Mouse (Mus musculus): ENCODE measurements around the gene Astl. TPM values are rescaled to one million over a fixed set of nuclear protein-coding genes. Genes with fewer than 3 reads are reported as not detected.

The Astl gene
- polyA plus RNA-seq, 1 experiment, result 0.01 TPM

DNA sequence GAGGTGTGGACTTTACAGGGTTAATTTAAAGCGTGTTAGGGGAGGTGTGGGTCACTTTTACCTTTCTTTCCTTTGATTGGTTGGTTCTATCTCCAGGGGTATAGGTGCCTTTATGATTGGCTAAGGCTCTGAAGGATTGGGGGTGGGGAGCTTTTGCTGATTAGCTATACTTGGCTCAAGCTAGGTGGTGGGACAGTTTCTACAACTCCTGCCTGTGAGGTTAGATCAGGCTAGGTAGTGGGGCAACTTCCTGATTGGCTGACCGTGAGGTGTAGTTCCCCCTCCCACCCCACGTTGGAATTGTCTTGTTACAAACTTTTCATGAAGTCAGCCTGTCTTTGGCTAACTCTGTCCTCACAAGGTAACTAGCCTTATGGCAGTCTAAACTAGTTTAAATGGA, 31.3 kb upstream of the Astl start:
- no peaks in the 10 kb centered on the region for H3K36me3 ChIP-seq (ENCODE audit: control insufficient read depth, insufficient read depth)
- H3K79me2 ChIP-seq (ENCODE audit: control insufficient read depth, insufficient read depth), result no peaks in the 10 kb centered on the region
- no peak overlapping the region for H3K4me2 ChIP-seq (ENCODE audit: low read depth)
- no peaks in the 10 kb centered on the region for H3K27me3 ChIP-seq (ENCODE audit: control insufficient read depth, insufficient read depth, insufficient read length)
- H3ac ChIP-seq (ENCODE audit: control insufficient read depth, insufficient read length), result no peak overlapping the region
- no peak overlapping the region for H3K4me3 ChIP-seq
- TF ChIP-seq MYOD1 (IDR thresholded peaks at IDR 0.05; ENCODE audit: control insufficient read depth in 1 of 3, insufficient read length in 2 of 3, low read depth in 2 of 3) (no peak), MYOG (IDR thresholded peaks at IDR 0.05; ENCODE audit: control insufficient read depth in 1 of 3, insufficient read depth in 1 of 3, insufficient read length in 2 of 3, low read depth in 2 of 3) (no peak), MAX (IDR thresholded peaks at IDR 0.05; ENCODE audit: low read depth) (no peak), CEBPB (IDR thresholded peaks at IDR 0.05; ENCODE audit: insufficient read depth, poor library complexity, severe bottlenecking) (no peak)

DNA sequence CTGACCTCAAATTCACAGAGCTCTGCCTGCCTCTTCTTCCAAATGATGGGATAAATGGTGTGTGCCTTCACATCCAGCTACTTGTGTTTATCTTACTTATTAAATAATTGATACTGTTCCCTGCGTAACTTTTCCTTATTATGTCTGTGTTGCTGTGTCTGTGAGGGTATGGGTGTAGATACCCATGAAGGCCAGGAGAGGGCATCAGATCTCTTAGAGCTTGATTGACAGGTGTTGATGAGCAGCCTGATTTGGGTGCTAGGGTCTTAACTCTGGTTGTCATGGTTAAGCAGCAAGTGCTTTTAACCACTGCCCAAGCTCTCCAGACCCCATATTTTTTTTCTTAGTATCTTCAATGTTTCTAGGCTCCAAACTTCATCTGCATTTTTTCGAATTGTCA, 29.8 kb upstream of the Astl start:
- H3ac ChIP-seq (ENCODE audit: control insufficient read depth, insufficient read length), result no peak overlapping the region
- no peak overlapping the region for H3K4me2 ChIP-seq (ENCODE audit: low read depth)
- TF ChIP-seq CEBPB (IDR thresholded peaks at IDR 0.05; ENCODE audit: insufficient read depth, poor library complexity, severe bottlenecking) (no peak), TCF12 (IDR thresholded peaks at IDR 0.05; ENCODE audit: insufficient read depth, poor library complexity, severe bottlenecking) (no peak), MYOD1 (IDR thresholded peaks at IDR 0.05; ENCODE audit: control insufficient read depth in 1 of 3, insufficient read length in 2 of 3, low read depth in 2 of 3) (no peak), TCF3 (IDR thresholded peaks at IDR 0.05; ENCODE audit: insufficient read length, low read depth) (no peak), MYOG (IDR thresholded peaks at IDR 0.05; ENCODE audit: control insufficient read depth in 1 of 3, insufficient read depth in 1 of 3, insufficient read length in 2 of 3, low read depth in 2 of 3) (no peak), POLR2AphosphoS2 (IDR thresholded peaks at IDR 0.05; ENCODE audit: insufficient read length, low read depth) (no peak), SRF (IDR thresholded peaks at IDR 0.05; ENCODE audit: control insufficient read depth, insufficient read length, low read depth) (no peak), MAX (IDR thresholded peaks at IDR 0.05; ENCODE audit: low read depth) (no peak), USF1 (IDR thresholded peaks at IDR 0.05; ENCODE audit: low read depth) (no peak), REST (IDR thresholded peaks at IDR 0.05; ENCODE audit: insufficient read depth, insufficient read length) (no peak), E2F4 (IDR thresholded peaks at IDR 0.05; ENCODE audit: insufficient read depth) (no peak), POLR2A (IDR thresholded peaks at IDR 0.05; ENCODE audit: insufficient read length, low read depth) (no peak)

DNA sequence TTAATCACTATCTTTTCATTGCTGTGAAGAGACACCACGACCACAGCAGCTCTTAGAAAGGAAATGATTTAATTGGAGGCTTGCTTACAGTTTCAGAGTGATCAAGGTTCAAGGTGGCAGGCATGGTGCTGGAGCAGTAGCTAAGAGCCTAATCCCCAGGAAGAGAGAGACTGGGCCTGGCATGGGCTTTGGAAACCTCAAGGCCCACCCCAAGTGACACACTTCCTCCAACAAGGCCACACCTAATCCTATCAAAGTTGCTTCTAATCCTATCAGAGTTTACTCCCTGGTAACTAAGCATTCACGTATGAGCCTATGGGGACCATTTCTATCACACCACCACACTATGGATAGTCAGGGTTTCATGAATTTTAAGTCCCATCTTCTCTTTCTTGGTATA, 28.2 kb upstream of the Astl start:
- no peak overlapping the region for H3ac ChIP-seq (ENCODE audit: control insufficient read depth, insufficient read length)
- no peaks in the 10 kb centered on the region for H3K36me3 ChIP-seq (ENCODE audit: control insufficient read depth, insufficient read depth)
- H3K4me3 ChIP-seq, result no peak overlapping the region
- TF ChIP-seq E2F4 (IDR thresholded peaks at IDR 0.05; ENCODE audit: insufficient read depth) (no peak), MYOG (IDR thresholded peaks at IDR 0.05; ENCODE audit: control insufficient read depth in 1 of 3, insufficient read depth in 1 of 3, insufficient read length in 2 of 3, low read depth in 2 of 3) (no peak), POLR2A (IDR thresholded peaks at IDR 0.05; ENCODE audit: insufficient read length, low read depth) (no peak), SRF (IDR thresholded peaks at IDR 0.05; ENCODE audit: control insufficient read depth, insufficient read length, low read depth) (no peak), TCF12 (IDR thresholded peaks at IDR 0.05; ENCODE audit: insufficient read depth, poor library complexity, severe bottlenecking) (no peak), CEBPB (IDR thresholded peaks at IDR 0.05; ENCODE audit: insufficient read depth, poor library complexity, severe bottlenecking) (no peak), MAX (IDR thresholded peaks at IDR 0.05; ENCODE audit: low read depth) (no peak), POLR2AphosphoS2 (IDR thresholded peaks at IDR 0.05; ENCODE audit: insufficient read length, low read depth) (no peak), USF1 (IDR thresholded peaks at IDR 0.05; ENCODE audit: low read depth) (no peak), TCF3 (IDR thresholded peaks at IDR 0.05; ENCODE audit: insufficient read length, low read depth) (no peak)
- H3K27me3 ChIP-seq (ENCODE audit: control insufficient read depth, insufficient read depth, insufficient read length), result no peaks in the 10 kb centered on the region
- H3K79me2 ChIP-seq (ENCODE audit: control insufficient read depth, insufficient read depth), result no peaks in the 10 kb centered on the region
- no peak overlapping the region for H3K4me2 ChIP-seq (ENCODE audit: low read depth)

More for the DNA sequence above, 29.8 kb upstream of the Astl start:
- H3K27me3 ChIP-seq (ENCODE audit: control insufficient read depth, insufficient read depth, insufficient read length), result no peaks in the 10 kb centered on the region
- H3K79me2 ChIP-seq (ENCODE audit: control insufficient read depth, insufficient read depth), result no peaks in the 10 kb centered on the region
- H3K4me3 ChIP-seq, result no peak overlapping the region
- H3K36me3 ChIP-seq (ENCODE audit: control insufficient read depth, insufficient read depth), result no peaks in the 10 kb centered on the region

DNA sequence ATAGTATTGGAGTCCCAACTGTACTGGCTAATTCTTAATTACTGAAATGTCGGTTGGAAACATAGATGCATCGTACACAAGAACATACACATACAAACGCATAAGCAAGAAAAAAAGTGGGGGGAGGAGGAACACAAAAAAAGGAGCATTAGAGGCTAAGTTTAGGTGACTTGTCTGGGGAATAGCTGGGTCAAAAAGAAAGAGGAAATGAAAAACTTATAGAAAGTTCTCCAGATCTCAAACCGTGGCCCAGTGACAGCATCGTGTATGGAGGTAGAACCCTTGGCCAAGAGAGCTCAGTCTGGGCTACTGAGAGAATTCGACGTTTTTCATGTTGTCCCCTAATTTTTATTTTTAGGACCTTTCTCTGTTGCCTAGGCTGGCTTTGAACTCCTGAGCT, 27.8 kb upstream of the Astl start:
- no peak overlapping the region for H3K4me2 ChIP-seq (ENCODE audit: low read depth)
- no peaks in the 10 kb centered on the region for H3K27me3 ChIP-seq (ENCODE audit: control insufficient read depth, insufficient read depth, insufficient read length)
- TF ChIP-seq CEBPB (IDR thresholded peaks at IDR 0.05; ENCODE audit: insufficient read depth, poor library complexity, severe bottlenecking) (no peak), MYOD1 (IDR thresholded peaks at IDR 0.05; ENCODE audit: control insufficient read depth in 1 of 3, insufficient read length in 2 of 3, low read depth in 2 of 3) (no peak), E2F4 (IDR thresholded peaks at IDR 0.05; ENCODE audit: insufficient read depth) (no peak), REST (IDR thresholded peaks at IDR 0.05; ENCODE audit: insufficient read depth, insufficient read length) (no peak), TCF3 (IDR thresholded peaks at IDR 0.05; ENCODE audit: insufficient read length, low read depth) (no peak), MYOG (IDR thresholded peaks at IDR 0.05; ENCODE audit: control insufficient read depth in 1 of 3, insufficient read depth in 1 of 3, insufficient read length in 2 of 3, low read depth in 2 of 3) (no peak), USF1 (IDR thresholded peaks at IDR 0.05; ENCODE audit: low read depth) (no peak), TCF12 (IDR thresholded peaks at IDR 0.05; ENCODE audit: insufficient read depth, poor library complexity, severe bottlenecking) (no peak), SRF (IDR thresholded peaks at IDR 0.05; ENCODE audit: control insufficient read depth, insufficient read length, low read depth) (no peak), POLR2AphosphoS2 (IDR thresholded peaks at IDR 0.05; ENCODE audit: insufficient read length, low read depth) (no peak), POLR2A (IDR thresholded peaks at IDR 0.05; ENCODE audit: insufficient read length, low read depth) (no peak), MAX (IDR thresholded peaks at IDR 0.05; ENCODE audit: low read depth) (no peak)
- H3K36me3 ChIP-seq (ENCODE audit: control insufficient read depth, insufficient read depth), result no peaks in the 10 kb centered on the region
- no peaks in the 10 kb centered on the region for H3K79me2 ChIP-seq (ENCODE audit: control insufficient read depth, insufficient read depth)
- no peak overlapping the region for H3K4me3 ChIP-seq
- H3ac ChIP-seq (ENCODE audit: control insufficient read depth, insufficient read length), result no peak overlapping the region

DNA sequence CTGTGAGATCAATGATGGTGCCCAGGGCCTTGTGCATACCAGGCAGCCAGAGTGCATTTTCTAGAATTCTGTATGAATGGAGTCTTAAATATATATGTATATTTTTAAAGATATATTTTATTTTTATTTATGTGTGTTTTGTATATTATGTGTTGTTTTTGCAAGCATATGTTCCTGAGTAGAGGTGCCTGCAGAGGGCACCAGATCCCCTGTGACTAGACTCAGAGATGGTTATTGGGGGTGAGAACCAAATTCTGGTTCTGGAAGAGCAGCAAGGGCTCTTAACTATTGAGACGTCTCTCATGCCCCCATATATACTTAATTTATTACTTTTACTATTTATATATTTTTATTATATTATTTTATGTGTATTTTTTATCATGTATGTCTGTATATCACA, 27.2 kb upstream of the Astl start:
- H3ac ChIP-seq (ENCODE audit: control insufficient read depth, insufficient read length), result no peak overlapping the region
- no peak overlapping the region for H3K4me2 ChIP-seq (ENCODE audit: low read depth)
- no peak overlapping the region for H3K4me3 ChIP-seq
- no peaks in the 10 kb centered on the region for H3K36me3 ChIP-seq (ENCODE audit: control insufficient read depth, insufficient read depth)
- H3K27me3 ChIP-seq (ENCODE audit: control insufficient read depth, insufficient read depth, insufficient read length), result no peaks in the 10 kb centered on the region
- TF ChIP-seq TCF12 (IDR thresholded peaks at IDR 0.05; ENCODE audit: insufficient read depth, poor library complexity, severe bottlenecking) (no peak), REST (IDR thresholded peaks at IDR 0.05; ENCODE audit: insufficient read depth, insufficient read length) (no peak), CEBPB (IDR thresholded peaks at IDR 0.05; ENCODE audit: insufficient read depth, poor library complexity, severe bottlenecking) (no peak), SRF (IDR thresholded peaks at IDR 0.05; ENCODE audit: control insufficient read depth, insufficient read length, low read depth) (no peak), MYOG (IDR thresholded peaks at IDR 0.05; ENCODE audit: control insufficient read depth in 1 of 3, insufficient read depth in 1 of 3, insufficient read length in 2 of 3, low read depth in 2 of 3) (no peak), POLR2A (IDR thresholded peaks at IDR 0.05; ENCODE audit: insufficient read length, low read depth) (no peak), MYOD1 (IDR thresholded peaks at IDR 0.05; ENCODE audit: control insufficient read depth in 1 of 3, insufficient read length in 2 of 3, low read depth in 2 of 3) (no peak), USF1 (IDR thresholded peaks at IDR 0.05; ENCODE audit: low read depth) (no peak), E2F4 (IDR thresholded peaks at IDR 0.05; ENCODE audit: insufficient read depth) (no peak)
- no peaks in the 10 kb centered on the region for H3K79me2 ChIP-seq (ENCODE audit: control insufficient read depth, insufficient read depth)
